Mouse (Mus musculus): ENCODE results near the gene Sun2. TPM values are rescaled to one million over a fixed set of nuclear protein-coding genes. Genes with fewer than 3 reads are reported as not detected.

Sun2 gene
- total and polyA plus RNA-seq, 3 experiments, result 18.6 to 26.5 (median 22.3) TPM

GRCm38 (mm10) chr15:79749162-79749561 lies 6.8 kb upstream of the Sun2 start:
- no peak overlapping the region for H3K4me3 ChIP-seq (replicated peaks in 1 of 3; ENCODE audit: low read depth in 2 of 3, low read length in 2 of 3, poor library complexity in 1 of 3)
- H3K4me2 ChIP-seq (ENCODE audit: insufficient read depth, low read depth, poor library complexity, severe bottlenecking), result no peak overlapping the region
- no peak for DNase-seq (ENCODE audit: extremely low read depth)
- H3K36me3 ChIP-seq (replicated peaks in 1 of 2; ENCODE audit: control insufficient read depth in 1 of 2, insufficient read depth in 1 of 2, low read length in 1 of 2), result peaks cover 3 to 47% of the 10 kb centered on the region in 2 experiments
- no peaks in the 10 kb centered on the region for H3K79me2 ChIP-seq (replicated peaks; ENCODE audit: control insufficient read depth, extremely low read depth, insufficient read depth, poor library complexity, severe bottlenecking)
- no peak overlapping the region for H3K27ac ChIP-seq (ENCODE audit: insufficient read depth, low read depth)
- no peaks in the 10 kb centered on the region for H3K9me3 ChIP-seq (replicated peaks; ENCODE audit: low read length)
- in situ Hi-C loops (cut with MboI; ENCODE audit: low pct_ligation_motif_present, low pct_unique_long_range_greater_than_20kb, low sequenced_read_pairs), result loop anchor here (10.0 kb wide), 1 partner anchor 346 kb away; the partner anchor contains the start of genes Rpl3 and Syngr1
- dilution Hi-C loops (cut with MboI; ENCODE audit: extremely low pct_ligation_motif_present, extremely low pct_unique_long_range_greater_than_20kb, low sequenced_read_pairs), result no loop called here
- TF ChIP-seq CHD2 (IDR thresholded peaks at IDR 0.05; ENCODE audit: low read length), result no peak
- no peak for TF ChIP-seq RCOR1 (conservative IDR thresholded peaks at IDR 0.05; ENCODE audit: low read depth, low read length)
- TF ChIP-seq ELF1 (IDR thresholded peaks at IDR 0.05; ENCODE audit: low read depth, low read length), result no peak
- TF ChIP-seq MAZ (IDR thresholded peaks at IDR 0.05; ENCODE audit: low read depth, low read length), result no peak
- no peak for TF ChIP-seq MXI1 (IDR thresholded peaks at IDR 0.05; ENCODE audit: low read depth, low read length)
- no peak for TF ChIP-seq NELFE (IDR thresholded peaks at IDR 0.05; ENCODE audit: low read depth, low read length)
- TF ChIP-seq E2F4 (IDR thresholded peaks at IDR 0.05; ENCODE audit: insufficient replicate concordance, low read depth, low read length), result no peak
- TF ChIP-seq TBP (conservative IDR thresholded peaks at IDR 0.05; ENCODE audit: low read depth, low read length), result no peak
- H3K4me1 ChIP-seq (ENCODE audit: control insufficient read depth in 1 of 2, insufficient read depth in 2 of 2), result peaks cover 8 to 50% of the 10 kb centered on the region in 2 experiments
- H3K9ac ChIP-seq (ENCODE audit: insufficient read depth, low read depth), result no peak overlapping the region
- H3K27me3 ChIP-seq (replicated peaks), result no peaks in the 10 kb centered on the region

GRCm38 (mm10) chr15:79747998-79748397 lies 5.7 kb upstream of the Sun2 start:
- Histone ChIP-seq H3K4me1 (ENCODE audit: control insufficient read depth in 1 of 2, insufficient read depth in 2 of 2) (peaks cover 8 to 50% of the 10 kb centered on the region in 2 experiments), H3K9ac (ENCODE audit: insufficient read depth, low read depth) (no peak overlapping the region), H3K36me3 (replicated peaks in 1 of 2; ENCODE audit: control insufficient read depth in 1 of 2, insufficient read depth in 1 of 2, low read length in 1 of 2) (peaks cover 3 to 46% of the 10 kb centered on the region in 2 experiments), H3K27me3 (replicated peaks) (no peaks in the 10 kb centered on the region), H3K4me3 (replicated peaks in 1 of 3; ENCODE audit: low read depth in 2 of 3, low read length in 2 of 3, poor library complexity in 1 of 3) (no peak overlapping the region), H3K4me2 (ENCODE audit: insufficient read depth, low read depth, poor library complexity, severe bottlenecking) (no peak overlapping the region), H3K79me2 (replicated peaks; ENCODE audit: control insufficient read depth, extremely low read depth, insufficient read depth, poor library complexity, severe bottlenecking) (no peaks in the 10 kb centered on the region), H3K9me3 (replicated peaks; ENCODE audit: low read length) (no peaks in the 10 kb centered on the region), H3K27ac (ENCODE audit: insufficient read depth, low read depth) (no peak overlapping the region)
- TF ChIP-seq CHD1 (IDR thresholded peaks at IDR 0.05; ENCODE audit: low read depth, low read length), result no peak
- TF ChIP-seq CTCF (conservative IDR thresholded peaks at IDR 0.05 in 1 of 2, IDR thresholded peaks at IDR 0.05 in 1 of 2; ENCODE audit: low read depth in 2 of 2, low read length in 2 of 2), result peak; percentile 8 to 39; a peak in 2 of 4 replicates
- dilution Hi-C loops (cut with MboI; ENCODE audit: extremely low pct_ligation_motif_present, extremely low pct_unique_long_range_greater_than_20kb, low sequenced_read_pairs), result no loop called here
- DNase-seq (ENCODE audit: extremely low read depth), result no peak
- in situ Hi-C loops (cut with MboI; ENCODE audit: low pct_ligation_motif_present, low pct_unique_long_range_greater_than_20kb, low sequenced_read_pairs), result loop anchor here (10.0 kb wide), 1 partner anchor 347 kb away; the partner anchor contains the start of genes Rpl3 and Syngr1

- dilution Hi-C loops (cut with MboI; ENCODE audit: extremely low pct_ligation_motif_present, extremely low pct_unique_long_range_greater_than_20kb, low sequenced_read_pairs) (no loop called here), in situ Hi-C loops (cut with MboI; ENCODE audit: low pct_ligation_motif_present, low pct_unique_long_range_greater_than_20kb, low sequenced_read_pairs) (loop anchor here (10.0 kb wide), 1 partner anchor 349 kb away; the partner anchor contains the start of genes Rpl3 and Syngr1)
- no peak for TF ChIP-seq ZC3H11A (IDR thresholded peaks at IDR 0.05; ENCODE audit: low read depth, low read length)
- no peak for TF ChIP-seq BHLHE40 (IDR thresholded peaks at IDR 0.05; ENCODE audit: low read depth, low read length)
- no peak for TF ChIP-seq ZKSCAN1 (IDR thresholded peaks at IDR 0.05; ENCODE audit: borderline replicate concordance, low read depth, low read length)
- TF ChIP-seq RCOR1 (conservative IDR thresholded peaks at IDR 0.05; ENCODE audit: low read depth, low read length), result no peak
- TF ChIP-seq ETS1 (conservative IDR thresholded peaks at IDR 0.05; ENCODE audit: low read depth, low read length), result peak; percentile 22; the same call in 1 of the 2 replicates
- H3K4me1 ChIP-seq (ENCODE audit: control insufficient read depth in 1 of 2, insufficient read depth in 2 of 2), result peaks cover 12 to 45% of the 10 kb centered on the region in 2 experiments
- H3K9me3 ChIP-seq (replicated peaks; ENCODE audit: low read length), result no peaks in the 10 kb centered on the region
- no peak overlapping the region for H3K4me3 ChIP-seq (replicated peaks in 1 of 3; ENCODE audit: low read depth in 2 of 3, low read length in 2 of 3, poor library complexity in 1 of 3)
- no peaks in the 10 kb centered on the region for H3K27me3 ChIP-seq (replicated peaks)
- H3K36me3 ChIP-seq (replicated peaks in 1 of 2; ENCODE audit: control insufficient read depth in 1 of 2, insufficient read depth in 1 of 2, low read length in 1 of 2), result peaks cover 3 to 43% of the 10 kb centered on the region in 2 experiments
- H3K4me2 ChIP-seq (ENCODE audit: insufficient read depth, low read depth, poor library complexity, severe bottlenecking), result no peak overlapping the region
- H3K79me2 ChIP-seq (replicated peaks; ENCODE audit: control insufficient read depth, extremely low read depth, insufficient read depth, poor library complexity, severe bottlenecking), result no peaks in the 10 kb centered on the region
- no peak overlapping the region for H3K27ac ChIP-seq (ENCODE audit: insufficient read depth, low read depth)
- no peak for DNase-seq (ENCODE audit: extremely low read depth)
- H3K9ac ChIP-seq (ENCODE audit: insufficient read depth, low read depth), result no peak overlapping the region
Measured at GRCm38 (mm10) chr15:79745883-79746282, 3.5 kb upstream of the Sun2 start.

Measured in CH12.LX (cell line).